Mouse (Mus musculus) ZHBTc4 (cell line): ENCODE results near the gene Snf8.
A peak's percentile ranks its signal among the peaks of the same experiment; 100 is the strongest.

Experiments
- DNase-seq: peaks from one replicate; pipeline ENCODE4 v3.0.0-alpha.2; 2011; ENCODE audit warnings: low read depth, low spot score

Gene Snf8

DNA sequence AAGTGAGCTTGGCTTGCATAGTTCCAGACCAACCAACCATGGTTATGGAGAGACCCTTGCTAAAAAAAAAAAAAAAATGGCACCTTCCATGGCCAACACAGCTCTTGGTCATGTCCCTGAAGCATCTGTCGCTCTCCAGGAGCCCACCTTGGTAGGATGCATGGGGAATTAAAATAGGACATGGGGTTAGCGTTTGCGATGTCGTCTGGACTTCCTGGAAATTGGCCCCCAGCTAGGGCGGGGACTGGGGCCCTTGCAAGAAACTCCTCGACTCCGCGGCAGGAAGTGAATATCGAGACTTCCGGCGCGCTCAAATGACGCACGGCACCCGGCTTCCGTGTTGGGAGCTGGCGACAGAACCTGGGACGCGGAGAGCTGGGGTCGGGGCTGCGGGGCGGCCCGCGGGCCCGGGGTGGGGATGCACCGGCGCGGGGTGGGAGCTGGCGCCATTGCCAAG is at the start of gene Snf8:
Snf8 (plus strand) TSS at position 290 of the 457 bp plus-strand sequence.
- DNase-seq = peak; percentile 97

DNA sequence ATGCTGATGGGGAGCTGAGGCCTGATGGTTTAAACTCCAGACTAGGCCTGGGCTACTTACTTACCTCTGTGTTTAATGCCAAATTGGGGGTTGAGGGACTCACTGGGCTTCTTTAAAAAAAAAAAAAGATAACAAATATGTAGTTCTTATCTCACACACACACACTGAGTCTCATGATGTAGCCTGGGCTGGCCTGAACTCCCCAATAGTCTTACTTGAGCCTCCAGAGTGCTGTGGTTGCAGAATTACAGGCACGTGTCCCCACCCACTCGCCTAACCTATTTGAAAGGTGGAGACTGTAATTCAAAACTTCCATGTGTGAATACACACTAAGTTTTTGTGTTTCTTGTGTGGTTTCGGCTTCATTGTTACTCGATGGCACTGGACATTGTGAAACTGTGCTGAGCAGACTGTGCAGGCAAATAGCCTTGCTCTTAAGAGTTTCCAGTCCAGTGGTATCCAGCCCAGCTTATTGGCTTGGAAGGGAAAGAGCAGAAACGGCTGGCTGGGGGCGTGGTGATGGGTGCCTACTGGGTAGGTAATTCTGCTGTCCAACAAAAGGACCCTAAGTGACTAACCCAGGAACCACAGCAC is 46.7 kb upstream of the Snf8 start:
- no peak for DNase-seq

DNA sequence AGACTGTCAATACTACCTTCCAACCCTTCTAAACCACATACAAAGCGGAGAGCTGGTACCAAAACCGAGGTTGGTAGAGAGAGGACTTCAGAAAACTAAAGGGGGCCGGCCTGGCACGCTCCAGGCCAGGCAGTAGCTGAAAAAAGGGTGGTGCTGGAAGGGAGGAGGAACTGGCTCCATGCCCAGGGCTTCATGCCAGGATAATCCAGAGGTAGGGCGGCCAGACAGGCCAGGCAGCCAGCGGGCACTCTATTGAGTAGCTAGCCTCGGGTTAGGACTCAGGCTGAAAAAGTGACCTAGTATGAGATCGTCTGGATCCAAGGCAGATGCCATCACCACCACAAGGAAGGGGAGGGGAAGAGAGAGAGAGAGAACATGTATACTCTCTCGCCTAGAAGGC is 46.2 kb upstream of the Snf8 start:
- no peak for DNase-seq

DNA sequence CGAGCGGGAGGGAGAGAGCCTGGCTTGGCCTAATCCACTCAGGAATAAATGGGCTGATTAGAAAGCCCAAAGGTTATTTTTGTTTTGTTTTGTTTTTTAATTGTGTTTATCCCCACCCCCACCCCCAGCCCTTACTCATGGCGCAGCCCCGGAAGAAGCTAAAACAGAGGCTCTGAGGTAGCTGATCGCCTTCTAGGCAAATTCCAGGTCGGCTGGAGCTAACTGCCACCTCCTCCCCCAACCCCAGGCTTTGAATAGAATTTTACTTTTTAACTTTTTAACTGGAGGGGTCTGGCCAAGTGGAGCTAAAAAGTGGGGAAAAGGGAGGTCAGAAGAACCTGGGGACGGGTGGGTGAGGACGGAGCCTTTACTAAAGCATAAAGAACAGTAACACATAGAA is 44.8 kb upstream of the Snf8 start:
- DNase-seq = no peak

- no peak for DNase-seq
Observed at GRCm38 (mm10) chr11:95990431-95990830, 44.3 kb upstream of the Snf8 start.

- peak; percentile 86 for DNase-seq
Observed at GRCm38 (mm10) chr11:95990886-95991708, 43.6 kb upstream of the Snf8 start.

- DNase-seq = peak; percentile 66
Observed at GRCm38 (mm10) chr11:95994151-95994550, 40.5 kb upstream of the Snf8 start.

GRCm38 (mm10) chr11:96003100-96003900 is 31.4 kb upstream of the Snf8 start:
- DNase-seq = no peak

DNA sequence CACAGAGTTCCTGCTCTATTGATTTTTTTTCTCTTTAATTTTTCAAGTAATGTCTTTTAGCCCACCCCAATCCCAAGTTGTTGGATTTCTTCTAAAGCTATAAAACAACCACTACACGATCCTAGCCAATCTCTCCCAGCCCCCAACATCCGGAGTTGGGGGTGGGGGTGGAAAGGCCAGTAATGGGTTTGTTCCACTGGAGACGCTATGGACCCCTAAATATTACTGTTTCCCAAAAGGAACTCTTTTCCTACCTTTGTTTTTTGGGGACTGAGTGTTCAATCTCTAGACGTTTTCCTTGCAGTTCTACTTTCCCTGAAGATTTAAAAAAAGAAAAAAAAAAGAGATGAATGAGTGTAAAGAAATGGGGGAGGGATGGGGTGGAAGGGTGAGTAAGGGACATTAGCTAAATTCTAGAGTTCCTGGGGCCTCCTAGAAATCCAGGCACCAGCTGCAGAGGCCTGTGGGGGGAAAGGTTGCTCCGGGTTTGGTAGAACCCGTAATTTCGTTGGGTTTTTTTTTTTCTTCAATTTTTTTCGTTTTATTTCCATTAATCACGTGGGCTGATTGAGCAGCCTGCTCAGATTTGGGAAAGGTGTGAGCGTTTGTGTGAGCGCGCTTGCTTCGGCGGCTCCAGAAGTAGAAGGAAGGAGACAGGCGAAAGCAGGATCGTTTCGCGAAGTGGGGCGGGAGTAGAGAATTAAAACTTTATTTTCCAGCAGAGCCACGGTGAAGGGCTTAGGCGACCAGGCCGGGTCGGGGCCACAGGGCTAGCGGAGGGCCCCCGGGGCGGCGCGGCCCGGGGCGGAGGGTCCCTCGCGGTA is 30.5 kb upstream of the Snf8 start:
- DNase-seq = peak; percentile 45

DNA sequence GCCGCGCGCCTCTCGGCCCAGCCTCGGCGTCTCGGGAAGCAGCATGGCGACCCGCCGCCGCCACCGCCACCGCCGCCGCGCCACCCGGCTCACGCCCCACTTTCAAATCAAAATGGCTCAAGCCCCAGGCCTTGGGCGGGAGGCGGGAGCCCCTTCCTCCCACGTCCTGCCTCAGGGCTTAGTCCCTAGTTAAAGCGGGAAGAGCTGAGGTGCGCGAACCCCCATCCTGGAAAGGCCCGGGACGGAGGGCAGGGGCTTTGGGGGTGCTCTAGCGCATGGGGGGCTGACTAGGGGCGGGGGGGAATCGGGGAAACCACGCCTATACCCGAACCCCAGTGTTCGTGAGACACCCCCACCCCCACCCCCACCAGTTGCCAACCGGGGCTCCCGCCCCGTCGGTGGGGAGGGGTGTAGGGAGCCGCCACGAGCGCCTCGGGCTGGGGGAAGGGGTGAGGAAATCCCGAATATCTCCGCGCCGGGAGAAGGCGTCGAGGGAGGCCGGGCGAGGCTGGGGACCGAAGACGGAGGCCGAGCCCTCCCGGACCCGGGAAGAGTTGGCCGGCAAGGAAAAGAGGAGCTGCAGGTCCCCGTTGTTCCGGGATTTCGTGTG is 29.8 kb upstream of the Snf8 start:
- peak; percentile 67 for DNase-seq

DNA sequence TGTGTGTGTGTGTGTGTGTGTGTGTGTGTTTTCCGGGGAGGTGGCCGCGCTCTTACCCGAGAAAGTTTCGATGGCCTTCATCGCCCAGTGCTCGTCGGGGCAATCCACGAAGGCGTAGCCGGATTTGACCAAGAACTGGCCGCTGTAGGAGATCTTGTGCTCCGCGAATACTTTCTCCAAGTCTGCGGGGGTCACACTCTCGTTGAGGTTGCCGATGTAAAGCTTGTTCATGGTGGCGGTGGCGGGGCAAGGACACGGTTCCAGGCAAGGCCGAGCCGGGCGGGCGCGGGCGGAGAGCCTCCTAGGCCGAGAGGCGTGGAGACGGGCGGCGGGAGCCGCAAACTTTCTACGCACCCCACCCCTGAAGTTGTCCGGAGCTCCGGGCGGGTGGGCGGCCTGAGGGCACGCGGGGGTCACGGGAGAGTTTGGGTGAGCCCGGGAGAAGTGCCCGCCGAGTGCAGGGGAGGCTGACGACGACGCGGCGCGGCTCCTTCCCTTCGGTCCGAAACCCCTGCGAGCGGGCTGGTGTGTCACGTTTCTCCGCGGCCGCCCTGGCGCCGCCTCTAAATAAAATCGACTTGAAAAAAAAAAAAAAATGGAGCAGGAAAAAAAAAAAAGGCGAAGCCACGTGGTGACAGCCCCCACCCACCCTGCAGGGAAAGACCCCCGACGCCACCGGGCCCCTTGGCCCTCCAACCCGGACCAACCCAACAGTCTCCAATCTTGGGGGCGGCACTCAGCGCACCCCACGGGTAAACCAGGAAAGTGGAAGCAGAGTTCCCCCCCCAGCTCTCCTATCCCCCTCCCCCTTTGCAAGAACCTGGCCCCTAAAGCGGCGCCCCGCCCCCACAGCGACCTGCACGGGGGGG is 29.0 kb upstream of the Snf8 start, which contains the start of gene Igf2bp1:
Igf2bp1 (minus strand) TSS at position 538 of the 869 bp plus-strand sequence.
- DNase-seq = peak; percentile 91

- no peak for DNase-seq
Observed at GRCm38 (mm10) chr11:96006367-96006851, 28.3 kb upstream of the Snf8 start.

DNA sequence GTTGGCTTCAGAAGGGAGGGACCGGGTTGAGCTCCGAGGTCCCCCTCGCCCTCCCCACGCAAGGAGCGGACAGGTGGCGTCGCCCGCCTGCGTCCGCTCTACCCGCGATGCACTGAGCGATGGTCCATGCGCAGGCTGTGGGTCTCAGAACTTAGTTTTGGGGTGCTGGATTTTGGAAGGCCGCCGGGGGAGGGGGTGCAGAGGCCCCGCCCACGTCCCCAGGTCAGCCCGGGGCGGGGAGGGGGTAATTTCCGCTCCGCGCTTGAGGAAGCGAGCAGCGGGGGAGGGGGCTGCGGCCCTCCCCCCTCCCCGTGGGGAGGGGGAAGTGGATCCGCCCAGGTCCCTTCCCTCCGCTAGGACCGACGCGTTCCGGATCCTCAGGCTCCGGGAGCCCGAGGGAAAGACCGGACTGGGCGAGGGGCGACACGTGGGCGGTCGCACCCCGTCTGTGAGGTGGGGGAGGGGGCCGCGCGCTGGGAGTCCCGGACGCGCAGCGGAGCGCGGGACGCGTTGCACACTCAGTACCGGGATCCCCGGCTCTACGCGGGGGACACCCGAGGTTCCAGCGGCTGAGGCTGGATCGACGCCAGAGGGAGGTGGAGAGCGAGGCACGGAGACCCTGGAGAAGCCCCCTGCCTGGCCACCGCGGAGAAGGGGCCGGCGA is 27.7 kb upstream of the Snf8 start:
- peak; percentile 97 for DNase-seq

- DNase-seq = peak; percentile 68
Observed at GRCm38 (mm10) chr11:96007516-96008235, 27.0 kb upstream of the Snf8 start.

DNA sequence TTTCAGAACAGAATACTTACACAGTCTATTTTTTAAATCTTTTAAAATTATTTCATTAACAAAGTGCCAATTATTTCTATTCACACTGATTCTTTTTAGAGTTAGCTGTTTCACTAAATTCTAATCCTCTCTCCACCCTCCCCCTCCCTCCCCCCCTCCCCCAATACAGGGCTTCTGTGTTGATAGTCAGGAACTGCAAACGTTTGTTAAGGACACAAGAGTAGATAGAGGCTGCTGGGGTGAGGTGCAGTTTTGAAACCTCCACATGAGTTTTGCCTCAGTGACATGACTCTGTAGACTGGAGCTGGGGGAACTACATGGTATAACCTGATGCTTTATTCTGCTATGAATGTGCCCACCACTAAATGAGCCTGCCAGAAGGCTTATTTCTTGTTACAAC is 25.9 kb upstream of the Snf8 start:
- peak; percentile 50 for DNase-seq

DNA sequence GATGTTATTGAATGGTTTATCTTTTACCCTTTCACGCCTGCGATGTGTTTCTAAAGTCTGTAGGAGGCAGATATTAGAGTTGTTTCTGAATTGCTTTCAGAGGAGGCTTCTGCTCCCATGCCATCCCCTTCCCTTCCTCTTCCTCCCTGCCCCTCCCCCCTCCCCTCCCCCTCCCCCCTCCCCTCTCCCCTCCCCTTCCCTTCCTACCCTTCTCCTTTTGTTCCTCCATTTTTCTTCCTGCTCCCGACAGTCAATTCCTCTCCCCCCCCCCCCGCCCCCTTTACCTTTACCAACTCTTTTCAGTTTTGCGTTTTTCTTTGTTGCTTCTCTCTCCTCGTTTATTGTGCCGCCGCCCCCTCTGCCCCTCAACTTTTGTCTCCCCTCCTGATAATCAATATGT is 22.7 kb upstream of the Snf8 start:
- no peak for DNase-seq

DNA sequence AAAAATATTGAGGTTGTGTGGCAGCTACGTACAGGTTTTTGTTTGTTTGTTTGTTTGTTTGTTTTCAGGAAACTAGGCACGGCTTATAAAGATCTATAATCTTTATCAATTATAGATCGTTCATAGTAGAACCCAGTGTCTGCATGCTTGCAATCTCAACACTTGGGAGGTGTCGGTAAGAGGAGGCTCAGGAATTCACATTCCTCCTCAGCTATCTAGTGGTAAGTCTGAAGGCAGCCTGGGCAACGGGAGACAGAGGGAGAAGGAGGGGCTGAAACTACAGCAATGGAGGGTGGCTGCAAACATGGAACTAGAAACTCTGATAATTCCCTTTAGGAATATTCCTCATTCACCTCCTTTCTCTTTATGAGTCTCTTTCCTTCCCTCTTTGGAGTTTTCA is 19.3 kb upstream of the Snf8 start:
- DNase-seq = peak; percentile 48

GRCm38 (mm10) chr11:96017941-96018351 is 16.7 kb upstream of the Snf8 start:
- peak; percentile 92 for DNase-seq
